Mouse (Mus musculus) heart, embryonic 12.5 days (tissue): ENCODE measurements around the gene Tbx2. TPM values are rescaled to one million over a fixed set of nuclear protein-coding genes. Genes with fewer than 3 reads are reported as not detected.

Experiments used
- ATAC-seq: fragments of 200-750 bp; cut with Nextera tagmentation; 2 replicates; pipeline ENCODE4 v1.8.0; 2017; ENCODE audit warnings: moderate TSS enrichment, moderate library complexity; ENCODE audit not compliant: insufficient number of reproducible peaks, low FRiP score
- H3K27ac ChIP-seq: fragments of 300-500 bp; sonication (generic); 2 replicates; pipeline ENCODE4 v1.5.1; 2016; ENCODE audit warnings: mild to moderate bottlenecking, moderate library complexity; ENCODE audit not compliant: poor library complexity, severe bottlenecking
- H3K27me3 ChIP-seq: fragments of 300-500 bp; sonication (generic); replicated peaks from 2 replicates; pipeline ENCODE4 v1.6.1; 2016; ENCODE audit warnings: mild to moderate bottlenecking, moderate library complexity
- H3K36me3 ChIP-seq: fragments of 300-500 bp; sonication (generic); 2 replicates; pipeline ENCODE4 v1.6.1; 2016; ENCODE audit warnings: mild to moderate bottlenecking, moderate library complexity
- H3K4me1 ChIP-seq: fragments of 300-500 bp; sonication (generic); replicated peaks from 2 replicates; pipeline ENCODE4 v1.6.1; 2016; ENCODE audit warnings: mild to moderate bottlenecking
- H3K4me2 ChIP-seq: fragments of 300-500 bp; sonication (generic); 2 replicates; pipeline ENCODE4 v1.6.1; 2016; ENCODE audit warnings: mild to moderate bottlenecking, moderate library complexity
- H3K4me3 ChIP-seq: fragments of 300-500 bp; sonication (generic); 2 replicates; pipeline ENCODE4 v1.5.1; 2016; ENCODE audit warnings: mild to moderate bottlenecking
- H3K9ac ChIP-seq: fragments of 300-500 bp; sonication (generic); 2 replicates; pipeline ENCODE4 v1.6.1; 2016; ENCODE audit warnings: mild to moderate bottlenecking, moderate library complexity
- H3K9me3 ChIP-seq: fragments of 300-500 bp; sonication (generic); replicated peaks from 2 replicates; pipeline ENCODE4 v1.6.1; 2016; ENCODE audit warnings: mild to moderate bottlenecking, moderate library complexity
- WGBS: fragments of 180-500 bp; shearing (Covaris S2); methylation state at CpG from one replicate; pipeline ENCODE4 v1.1.7; 2016; 5-methylcytosine and 5-hydroxymethylcytosine counted together
- polyA plus RNA-seq: library from polyadenylated mRNA; unstranded; fragments of >200 nt; fragmentation: Nextera tagmentation; extraction: Ambion mirVana; gene quantifications from 2 replicates; pipeline ENCODE4 v1.2.1, GENCODE M21; 2016

Tbx2 gene
- polyA plus RNA-seq, 1 experiment from 2014 or later, result 3.2 TPM

GRCm38 (mm10) chr11:85807353-85807752 lies 25.0 kb upstream of the Tbx2 start:
- no peak for ATAC-seq
- no peak overlapping the region for H3K9ac ChIP-seq
- peaks cover 74% of the 10 kb centered on the region for H3K27me3 ChIP-seq
- H3K9me3 ChIP-seq, result no peaks in the 10 kb centered on the region
- no peak overlapping the region for H3K27ac ChIP-seq
- no peak overlapping the region for H3K4me3 ChIP-seq
- 82% methylated on average over 11 of the region's 11 CpGs for WGBS
- H3K4me2 ChIP-seq, result no peak overlapping the region
- H3K36me3 ChIP-seq, result no peaks in the 10 kb centered on the region
- H3K4me1 ChIP-seq, result peaks cover 29% of the 10 kb centered on the region

GRCm38 (mm10) chr11:85811229-85811628 lies 21.1 kb upstream of the Tbx2 start:
- no peak overlapping the region for H3K4me2 ChIP-seq
- no peak for ATAC-seq
- WGBS, result 55% methylated on average over 4 of the region's 4 CpGs
- no peak overlapping the region for H3K9ac ChIP-seq
- peaks cover 25% of the 10 kb centered on the region for H3K4me1 ChIP-seq
- peaks cover 69% of the 10 kb centered on the region for H3K27me3 ChIP-seq
- H3K27ac ChIP-seq, result no peak overlapping the region
- no peaks in the 10 kb centered on the region for H3K9me3 ChIP-seq
- no peaks in the 10 kb centered on the region for H3K36me3 ChIP-seq
- H3K4me3 ChIP-seq, result no peak overlapping the region

GRCm38 (mm10) chr11:85811676-85812075 lies 20.7 kb upstream of the Tbx2 start:
- no peak for ATAC-seq
- Histone ChIP-seq H3K9me3 (no peaks in the 10 kb centered on the region), H3K36me3 (no peaks in the 10 kb centered on the region), H3K4me1 (peaks cover 30% of the 10 kb centered on the region), H3K4me3 (no peak overlapping the region), H3K27ac (no peak overlapping the region), H3K27me3 (peaks cover 71% of the 10 kb centered on the region), H3K4me2 (no peak overlapping the region), H3K9ac (no peak overlapping the region)
- 81% methylated on average over 5 of the region's 5 CpGs for WGBS

- peaks cover 72% of the 10 kb centered on the region for H3K27me3 ChIP-seq
- no peak overlapping the region for H3K9ac ChIP-seq
- H3K4me2 ChIP-seq, result no peak overlapping the region
- H3K4me1 ChIP-seq, result peaks cover 34% of the 10 kb centered on the region
- 92% methylated on average over 12 of the region's 12 CpGs for WGBS
- no peaks in the 10 kb centered on the region for H3K36me3 ChIP-seq
- no peaks in the 10 kb centered on the region for H3K9me3 ChIP-seq
- no peak overlapping the region for H3K4me3 ChIP-seq
- H3K27ac ChIP-seq, result no peak overlapping the region
- no peak for ATAC-seq
Observed at GRCm38 (mm10) chr11:85812201-85812966, 20.0 kb upstream of the Tbx2 start.

- no peaks in the 10 kb centered on the region for H3K36me3 ChIP-seq
- H3K27ac ChIP-seq, result no peak overlapping the region
- no peaks in the 10 kb centered on the region for H3K9me3 ChIP-seq
- no peak overlapping the region for H3K4me3 ChIP-seq
- peaks cover 65% of the 10 kb centered on the region for H3K27me3 ChIP-seq
- no peak overlapping the region for H3K9ac ChIP-seq
- H3K4me1 ChIP-seq, result peaks cover 53% of the 10 kb centered on the region
- WGBS, result 24% methylated on average over 4 of the region's 4 CpGs
- no peak overlapping the region for H3K4me2 ChIP-seq
- ATAC-seq, result no peak
Observed at GRCm38 (mm10) chr11:85814678-85815077, 17.7 kb upstream of the Tbx2 start.

GRCm38 (mm10) chr11:85816471-85816870 lies 15.9 kb upstream of the Tbx2 start:
- H3K27me3 ChIP-seq, result peaks cover 65% of the 10 kb centered on the region
- no peak overlapping the region for H3K4me2 ChIP-seq
- no peak overlapping the region for H3K9ac ChIP-seq
- no peak for ATAC-seq
- H3K36me3 ChIP-seq, result no peaks in the 10 kb centered on the region
- no peak overlapping the region for H3K4me3 ChIP-seq
- H3K27ac ChIP-seq, result no peak overlapping the region
- H3K4me1 ChIP-seq, result peaks cover 61% of the 10 kb centered on the region
- WGBS, result 63% methylated on average over 5 of the region's 5 CpGs
- no peaks in the 10 kb centered on the region for H3K9me3 ChIP-seq

- Histone ChIP-seq H3K9me3 (no peaks in the 10 kb centered on the region), H3K4me2 (no peak overlapping the region), H3K4me3 (no peak overlapping the region), H3K36me3 (no peaks in the 10 kb centered on the region), H3K9ac (0 out of 2 replicates have a peak overlapping the region, but pooled peaks have one; percentile 7), H3K27me3 (peaks cover 52% of the 10 kb centered on the region), H3K27ac (peak overlapping the region; percentile 53; the same call in 1 of the 2 replicates), H3K4me1 (peaks cover 73% of the 10 kb centered on the region)
- peak; percentile 31; the same call in 1 of the 2 replicates for ATAC-seq
- WGBS, result 32% methylated on average over 3 of the region's 3 CpGs
Observed at GRCm38 (mm10) chr11:85818401-85818800, 13.9 kb upstream of the Tbx2 start.

- no peak overlapping the region for H3K4me2 ChIP-seq
- WGBS, result 81% methylated on average over 3 of the region's 3 CpGs
- H3K4me3 ChIP-seq, result no peak overlapping the region
- no peak for ATAC-seq
- no peak overlapping the region for H3K27ac ChIP-seq
- no peaks in the 10 kb centered on the region for H3K9me3 ChIP-seq
- H3K4me1 ChIP-seq, result peaks cover 73% of the 10 kb centered on the region
- H3K27me3 ChIP-seq, result peaks cover 62% of the 10 kb centered on the region
- no peak overlapping the region for H3K9ac ChIP-seq
- no peaks in the 10 kb centered on the region for H3K36me3 ChIP-seq
Observed at GRCm38 (mm10) chr11:85820959-85821358, 11.4 kb upstream of the Tbx2 start.

- ATAC-seq, result no peak
- no peak overlapping the region for H3K4me2 ChIP-seq
- no peak overlapping the region for H3K9ac ChIP-seq
- H3K36me3 ChIP-seq, result no peaks in the 10 kb centered on the region
- H3K4me1 ChIP-seq, result peaks cover 74% of the 10 kb centered on the region
- no peaks in the 10 kb centered on the region for H3K9me3 ChIP-seq
- no peak overlapping the region for H3K4me3 ChIP-seq
- peaks cover 61% of the 10 kb centered on the region for H3K27me3 ChIP-seq
- 67% methylated on average over 9 of the region's 9 CpGs for WGBS
- H3K27ac ChIP-seq, result no peak overlapping the region
Observed at GRCm38 (mm10) chr11:85821659-85822058, 10.7 kb upstream of the Tbx2 start.

GRCm38 (mm10) chr11:85823181-85823580 lies 9.2 kb upstream of the Tbx2 start:
- H3K4me1 ChIP-seq, result peaks cover 75% of the 10 kb centered on the region
- no peak overlapping the region for H3K9ac ChIP-seq
- no peak overlapping the region for H3K4me3 ChIP-seq
- ATAC-seq, result 0 out of 2 replicates have a peak, but pooled peaks have one; percentile 54
- H3K4me2 ChIP-seq, result no peak overlapping the region
- H3K27ac ChIP-seq, result no peak overlapping the region
- no peaks in the 10 kb centered on the region for H3K9me3 ChIP-seq
- 10% methylated on average over 6 of the region's 6 CpGs for WGBS
- H3K36me3 ChIP-seq, result no peaks in the 10 kb centered on the region
- H3K27me3 ChIP-seq, result peaks cover 68% of the 10 kb centered on the region

- H3K36me3 ChIP-seq, result no peaks in the 10 kb centered on the region
- 87% methylated on average over 4 of the region's 4 CpGs for whole genome bisulfite sequencing
Observed at GRCm38 (mm10) chr11:85823794-85824193, 8.6 kb upstream of the Tbx2 start.

GRCm38 (mm10) chr11:85825031-85825430 lies 7.3 kb upstream of the Tbx2 start:
- ATAC-seq, result no peak

More at GRCm38 (mm10) chr11:85823794-85824193, 8.6 kb upstream of the Tbx2 start:
- Histone ChIP-seq H3K27me3 (peaks cover 74% of the 10 kb centered on the region), H3K4me1 (peaks cover 75% of the 10 kb centered on the region), H3K9ac (no peak overlapping the region), H3K9me3 (no peaks in the 10 kb centered on the region), H3K4me3 (no peak overlapping the region), H3K4me2 (no peak overlapping the region), H3K27ac (no peak overlapping the region)
- no peak for ATAC-seq

More at GRCm38 (mm10) chr11:85825031-85825430, 7.3 kb upstream of the Tbx2 start:
- H3K4me2 ChIP-seq, result no peak overlapping the region
- WGBS, result 83% methylated on average over 10 of the region's 10 CpGs
- peaks cover 72% of the 10 kb centered on the region for H3K27me3 ChIP-seq
- no peak overlapping the region for H3K9ac ChIP-seq
- peaks cover 78% of the 10 kb centered on the region for H3K4me1 ChIP-seq
- H3K36me3 ChIP-seq, result no peaks in the 10 kb centered on the region
- no peak overlapping the region for H3K27ac ChIP-seq
- H3K4me3 ChIP-seq, result no peak overlapping the region
- H3K9me3 ChIP-seq, result no peaks in the 10 kb centered on the region
